Mouse (Mus musculus) hindbrain, embryonic 15.5 days (tissue): ENCODE data around the gene Scn5a. TPM values are rescaled to one million over a fixed set of nuclear protein-coding genes. Genes with fewer than 3 reads are reported as not detected.

Experiments used
- ATAC-seq: fragments of 200-750 bp; cut with Nextera tagmentation; 2 replicates; pipeline ENCODE4 v1.8.0; 2017; ENCODE audit warnings: low read depth, moderate number of reproducible peaks, moderate TSS enrichment; ENCODE audit not compliant: low FRiP score
- H3K27ac ChIP-seq: fragments of 300-500 bp; sonication (generic); replicated peaks from 2 replicates; pipeline ENCODE4 v1.5.1; 2015; ENCODE audit warnings: mild to moderate bottlenecking, inconsistent platforms
- H3K27me3 ChIP-seq: fragments of 300-500 bp; sonication (generic); 2 replicates; pipeline ENCODE4 v1.6.1; 2015; ENCODE audit warnings: control low read depth, inconsistent platforms
- H3K36me3 ChIP-seq: fragments of 300-500 bp; sonication (generic); 2 replicates; pipeline ENCODE4 v1.6.1; 2015; ENCODE audit warnings: control low read depth, inconsistent platforms
- H3K4me1 ChIP-seq: fragments of 300-500 bp; sonication (generic); replicated peaks from 2 replicates; pipeline ENCODE4 v1.6.1; 2015; ENCODE audit warnings: control low read depth, inconsistent platforms
- H3K4me2 ChIP-seq: fragments of 300-500 bp; sonication (generic); 2 replicates; pipeline ENCODE4 v1.6.1; 2015; ENCODE audit warnings: moderate library complexity, mild to moderate bottlenecking, inconsistent platforms
- H3K4me3 ChIP-seq: fragments of 300-500 bp; sonication (generic); 2 replicates; pipeline ENCODE4 v1.5.1; 2015; ENCODE audit warnings: mild to moderate bottlenecking, inconsistent platforms
- H3K9ac ChIP-seq: fragments of 300-500 bp; sonication (generic); 2 replicates; pipeline ENCODE4 v1.6.1; 2015; ENCODE audit warnings: inconsistent platforms
- H3K9me3 ChIP-seq: fragments of 300-500 bp; sonication (generic); 2 replicates; pipeline ENCODE4 v1.6.1; 2016; ENCODE audit warnings: control low read depth, inconsistent platforms
- WGBS: fragments of 180-500 bp; shearing (Covaris S2); methylation state at CpG from one replicate; pipeline ENCODE4 v1.1.7; 2015; 5-methylcytosine and 5-hydroxymethylcytosine counted together
- polyA plus RNA-seq: library from polyadenylated mRNA; unstranded; fragments of >200 nt; fragmentation: Nextera tagmentation; extraction: Ambion mirVana; gene quantifications from 2 replicates; pipeline ENCODE4 v1.2.1, GENCODE M21; 2015

Scn5a gene
- polyA plus RNA-seq, 1 experiment from 2014 or later: 0.31 TPM

DNA sequence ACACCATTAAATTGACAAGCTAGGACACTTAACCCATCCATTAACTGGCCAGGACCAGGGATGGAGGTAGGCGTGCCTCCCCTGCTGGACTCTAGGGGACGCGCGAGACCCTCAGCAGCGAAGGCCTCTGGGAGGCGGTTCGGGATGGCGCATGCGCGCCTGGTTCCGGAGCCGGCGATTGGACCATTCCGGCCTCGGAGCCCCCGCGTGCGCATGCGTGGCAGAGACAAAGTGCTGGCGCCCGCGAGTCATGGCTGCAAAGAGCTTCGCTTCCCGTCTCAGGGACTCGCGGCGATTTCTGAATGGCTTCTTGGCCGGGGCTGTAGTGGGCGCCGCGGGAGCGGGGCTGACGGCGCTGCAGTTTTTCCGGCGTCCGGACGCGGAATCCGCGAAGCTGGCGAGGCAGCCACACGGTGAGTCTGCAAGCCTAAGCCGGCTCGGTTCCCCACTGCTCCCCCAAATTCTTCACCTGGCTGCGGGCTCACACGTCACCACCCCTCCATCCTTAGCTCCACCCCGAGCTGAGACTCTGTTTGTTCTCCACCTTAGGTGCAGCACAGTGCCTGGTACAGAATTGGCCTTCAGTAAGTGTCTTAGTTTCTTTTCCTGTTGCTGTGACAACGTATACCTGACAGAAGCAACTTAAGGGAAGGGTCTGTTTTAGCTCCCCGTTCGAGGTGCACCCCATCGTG is 133.9 kb downstream of the Scn5a start, which contains the start of gene Exog:
TSS of gene Exog (plus strand) at position 206 of the 692 bp plus-strand sequence.
- under 1% methylated on average over 52 of the region's 52 CpGs for WGBS
- H3K4me1 ChIP-seq: peaks cover 17% of the 10 kb centered on the region
- ATAC-seq: peak; percentile 95

DNA sequence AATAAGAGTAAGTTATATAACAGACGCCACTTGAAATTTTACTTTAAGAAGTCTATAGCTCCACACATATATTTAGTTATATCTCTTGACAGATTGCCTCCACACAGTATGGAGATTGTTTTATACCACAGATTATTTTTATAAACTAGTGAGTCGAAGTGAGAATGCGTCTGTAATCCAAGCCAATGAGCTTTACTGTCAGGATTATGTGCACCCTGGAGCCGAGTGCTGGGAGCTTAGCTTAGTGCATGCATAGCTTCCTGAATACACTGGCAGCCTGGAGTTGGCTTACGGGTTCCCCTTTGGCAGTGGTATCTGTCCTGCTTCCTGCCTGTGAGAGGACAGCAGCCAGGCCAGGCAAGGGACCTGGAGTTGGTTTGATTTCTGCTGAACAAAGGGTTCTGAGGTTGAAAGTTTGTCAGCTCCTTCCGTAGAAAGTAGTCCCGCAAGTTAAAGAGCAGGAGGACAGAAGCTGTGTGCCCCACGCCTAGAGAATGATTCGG is 140.3 kb downstream of the Scn5a start:
- no peak for ATAC-seq
- peaks cover 29% of the 10 kb centered on the region for H3K36me3 ChIP-seq

More for the DNA sequence above, 133.9 kb downstream of the Scn5a start, which contains the start of gene Exog:
- H3K4me2 ChIP-seq: peak within 1 kb of the TSS; percentile 72
- H3K27me3 ChIP-seq: no peaks in the 10 kb centered on the region
- H3K9me3 ChIP-seq: no peaks in the 10 kb centered on the region
- peak within 1 kb of the TSS; percentile 82 for H3K4me3 ChIP-seq
- H3K27ac ChIP-seq: peak within 1 kb of the TSS; percentile 88
- peaks cover 26% of the 10 kb centered on the region for H3K36me3 ChIP-seq
- peak within 1 kb of the TSS; percentile 89 for H3K9ac ChIP-seq

DNA sequence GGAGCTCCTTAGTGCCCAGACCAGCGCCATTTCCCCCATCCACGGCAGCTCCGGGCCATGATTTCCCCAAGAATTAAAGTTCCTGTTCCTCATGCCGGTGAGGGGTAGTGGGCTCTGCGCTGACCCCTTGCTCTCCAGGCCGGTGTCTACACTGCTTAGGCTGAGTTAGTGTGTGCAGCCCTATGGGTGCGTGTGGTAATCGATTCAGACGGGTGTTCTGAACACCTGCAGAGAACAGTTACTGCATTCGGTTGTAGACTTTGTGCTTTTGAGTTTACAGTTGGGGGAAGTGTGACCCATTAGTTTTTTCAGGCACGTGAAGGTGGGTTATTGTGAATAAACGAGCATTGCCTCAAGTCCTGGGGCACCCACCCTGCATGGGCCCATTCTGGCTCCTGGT is 140.8 kb downstream of the Scn5a start:
- peaks cover 31% of the 10 kb centered on the region for H3K36me3 ChIP-seq
- no peak overlapping the region for H3K4me2 ChIP-seq
- no peaks in the 10 kb centered on the region for H3K4me1 ChIP-seq
- H3K27me3 ChIP-seq: no peaks in the 10 kb centered on the region
- H3K9me3 ChIP-seq: no peaks in the 10 kb centered on the region
- no peak for ATAC-seq
- H3K27ac ChIP-seq: no peak overlapping the region
- WGBS: 94% methylated on average over 12 of the region's 12 CpGs
- no peak overlapping the region for H3K4me3 ChIP-seq
- no peak overlapping the region for H3K9ac ChIP-seq

More for the DNA sequence above, 140.3 kb downstream of the Scn5a start:
- Histone ChIP-seq H3K4me2 (no peak overlapping the region), H3K9ac (no peak overlapping the region), H3K4me3 (no peak overlapping the region), H3K4me1 (no peaks in the 10 kb centered on the region), H3K27ac (no peak overlapping the region), H3K27me3 (no peaks in the 10 kb centered on the region), H3K9me3 (no peaks in the 10 kb centered on the region)
- 93% methylated on average over 9 of the region's 9 CpGs for WGBS

DNA sequence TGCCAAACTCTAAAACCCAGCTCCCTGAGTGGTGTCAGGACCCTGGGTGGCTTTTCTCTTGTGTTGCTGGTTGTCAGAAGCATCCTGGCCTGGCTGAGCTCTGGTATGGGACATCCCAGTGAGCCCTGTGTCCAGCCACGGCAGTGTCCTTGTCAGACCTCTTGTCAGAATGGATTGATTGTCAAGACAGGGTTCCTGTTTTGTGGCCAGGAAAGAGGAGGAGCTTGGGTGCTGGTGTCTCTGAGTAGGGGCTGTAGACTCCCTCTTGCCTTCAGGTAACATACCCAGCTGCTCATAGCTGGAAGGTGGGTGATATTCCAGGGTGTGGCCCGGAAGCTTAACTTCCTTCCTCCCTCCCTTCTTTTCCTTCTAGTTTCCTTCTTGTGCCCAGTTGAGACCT is 143.0 kb downstream of the Scn5a start:
- Histone ChIP-seq H3K9ac (no peak overlapping the region), H3K27ac (no peak overlapping the region), H3K9me3 (no peaks in the 10 kb centered on the region), H3K27me3 (no peaks in the 10 kb centered on the region), H3K4me3 (no peak overlapping the region), H3K36me3 (peaks cover 42% of the 10 kb centered on the region), H3K4me1 (no peaks in the 10 kb centered on the region), H3K4me2 (no peak overlapping the region)
- 91% methylated on average over 2 of the region's 2 CpGs for WGBS
- ATAC-seq: no peak

Other genes with a start within 250 kb of the Scn5a start
- 111 and 125 TPM in 2 replicates for gene Acaa1a, start 239.3 kb downstream of the Scn5a start, polyA plus RNA-seq
- 6.6 and 6.8 TPM in 2 replicates for gene Myd88, start 237.6 kb downstream of the Scn5a start, polyA plus RNA-seq
- 2.9 and 3.8 TPM in 2 replicates for gene Xylb, start 221.6 kb downstream of the Scn5a start, polyA plus RNA-seq
- gene Slc22a14, start 213.5 kb downstream of the Scn5a start, polyA plus RNA-seq: 0.07 TPM in 1 of 2 replicates, not detected in the other
- gene Acvr2b, start 176.9 kb downstream of the Scn5a start, polyA plus RNA-seq: 49.1 and 52.7 TPM in 2 replicates
- 48.0 and 49.9 TPM in 2 replicates for gene Exog, start 134.1 kb downstream of the Scn5a start, polyA plus RNA-seq
- 0.35 and 1.1 TPM in 2 replicates for gene Scn10a, start 140.3 kb upstream of the Scn5a start, polyA plus RNA-seq
- 0.29 and 0.52 TPM in 2 replicates for gene Scn11a, start 246.4 kb upstream of the Scn5a start, polyA plus RNA-seq